8 mouse cellular contexts compared by ENCODE assay signal in the genomic region with DNA sequence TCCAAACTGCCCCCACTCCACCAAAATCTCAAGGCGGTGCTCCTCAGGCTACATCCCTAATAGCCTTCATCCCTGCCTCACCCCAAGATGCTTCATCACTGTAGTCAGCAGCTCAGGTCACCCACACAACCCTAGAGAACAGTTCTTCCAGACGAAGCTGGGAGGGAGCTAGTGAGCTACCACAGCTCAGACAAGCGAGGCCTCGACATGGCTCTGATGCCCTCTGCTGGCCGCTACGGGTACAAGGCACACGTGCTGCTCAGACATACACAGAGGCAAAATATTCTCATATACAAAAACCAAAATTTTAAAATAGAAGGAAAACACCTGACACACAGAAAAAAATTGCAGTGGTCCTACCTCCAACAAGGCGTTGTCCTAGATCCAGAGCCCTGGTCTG. TPM values are rescaled to one million over a fixed set of nuclear protein-coding genes. Genes with fewer than 3 reads are reported as not detected.
DNase-seq lines count a peak whose midpoint lies in the region; ATAC-seq and TF ChIP-seq lines count a peak whose summit lies in the region.
"Had no signal": no experiment of that assay in that cellular context is flagged by ENCODE, and none has a peak within 500 bp of the region (broad histone marks: within the 10 kb centered on the region; RNA-seq: fewer than 3 reads in every experiment).

No protein-coding gene starts in this region.

- 9% methylated on average over 8 of the region's 8 CpGs for WGBS in heart, postnatal 0 days

- TF ChIP-seq POLR2A in bone marrow macrophage, adult 2 months (IDR thresholded peaks at IDR 0.05; ENCODE audit: borderline replicate concordance, low read depth, low read length), result no peak
- no peak for TF ChIP-seq POLR2A in embryonic fibroblast, embryonic 13.5 days (IDR thresholded peaks at IDR 0.05; ENCODE audit: low read depth, low read length)

- no peak overlapping the region for H3K9ac ChIP-seq in heart, postnatal 0 days (replicated peaks; ENCODE audit: low read depth, low read length)
- H3K9ac ChIP-seq: liver, embryonic 15.5 days had no signal

- peak; percentile 79 for DNase-seq in MEL-GATA-1-ER (ENCODE audit: extremely low read depth, low read depth)
- DNase-seq in heart, postnatal 0 days (ENCODE audit: low spot score), result peak; percentile 92
- DNase-seq in layer of hippocampus, adult 8-10 months (ENCODE audit: low spot score in 2 of 2), result peak; percentile 76 to 84
- DNase-seq in lung, postnatal 36 days, result peak; percentile 94
- DNase-seq in right cerebral cortex, adult 18-20 months, result peak; percentile 85

- peaks cover 2% of the 10 kb centered on the region for H3K4me1 ChIP-seq in bone marrow macrophage, adult 2 months (ENCODE audit: control insufficient read depth, insufficient read depth, low read length)
- H3K4me1 ChIP-seq in embryonic fibroblast, embryonic 13.5 days (ENCODE audit: control insufficient read depth, insufficient read depth, low read length), result no peaks in the 10 kb centered on the region
- H3K4me1 ChIP-seq in heart, postnatal 0 days (ENCODE audit: control insufficient read depth, insufficient read depth), result peaks cover 29% of the 10 kb centered on the region

- H3K9me3 ChIP-seq in heart, postnatal 0 days (replicated peaks; ENCODE audit: control insufficient read depth, low read length), result no peaks in the 10 kb centered on the region
- H3K9me3 ChIP-seq: liver, embryonic 15.5 days had no signal

- TF ChIP-seq CTCF in bone marrow macrophage, adult 2 months (IDR thresholded peaks at IDR 0.05; ENCODE audit: low read depth, low read length), result peak; percentile 86
- peak; percentile 99 for TF ChIP-seq CTCF in embryonic fibroblast, embryonic 13.5 days (IDR thresholded peaks at IDR 0.05; ENCODE audit: borderline replicate concordance, insufficient read depth, low read length)
- TF ChIP-seq CTCF in heart, postnatal 0 days (IDR thresholded peaks at IDR 0.05; ENCODE audit: low read depth), result peak; percentile 99

- no peak overlapping the region for H3K4me3 ChIP-seq in bone marrow macrophage, adult 2 months (ENCODE audit: insufficient read depth, low read length)
- no peak overlapping the region for H3K4me3 ChIP-seq in embryonic fibroblast, embryonic 13.5 days (ENCODE audit: insufficient read depth, low read length)
- H3K4me3 ChIP-seq in heart, postnatal 0 days (ENCODE audit: low read depth, low read length), result no peak overlapping the region
- H3K4me3 ChIP-seq: liver, embryonic 15.5 days had no signal

- peaks cover 44% of the 10 kb centered on the region for H3K36me3 ChIP-seq in heart, postnatal 0 days (replicated peaks; ENCODE audit: control insufficient read depth, insufficient read depth, low read length)

- no peak overlapping the region for H3K27ac ChIP-seq in bone marrow macrophage, adult 2 months (ENCODE audit: insufficient read depth, low read depth, low read length)
- no peak overlapping the region for H3K27ac ChIP-seq in embryonic fibroblast, embryonic 13.5 days (ENCODE audit: insufficient read depth, low read length)
- no peak overlapping the region for H3K27ac ChIP-seq in heart, postnatal 0 days (ENCODE audit: low read depth)
- H3K27ac ChIP-seq: liver, embryonic 15.5 days had no signal

- ATAC-seq in heart, postnatal 0 days (ENCODE audit: insufficient read depth, low read depth), result peak; percentile 25; the same call in 1 of the 2 replicates

- H3K4me2 ChIP-seq in heart, postnatal 0 days (ENCODE audit: low read depth, low read length), result no peak overlapping the region
- H3K4me2 ChIP-seq: liver, embryonic 15.5 days had no signal

- no peaks in the 10 kb centered on the region for H3K27me3 ChIP-seq in heart, postnatal 0 days (ENCODE audit: control insufficient read depth, insufficient read depth, low read length)
- H3K27me3 ChIP-seq: liver, embryonic 15.5 days had no signal

- no peak for TF ChIP-seq EP300 in heart, postnatal 0 days (IDR thresholded peaks at IDR 0.05; ENCODE audit: low read depth)

RNA-seq across cellular contexts. Expression of gene Crocc, which starts 4.8 kb away (rescaled TPM):
- polyA plus RNA-seq in bone marrow macrophage, adult 2 months (2012; ENCODE audit: insufficient read depth, insufficient read length, missing spikeins), result 6.9 and 8.1 TPM in 2 replicates
- 10.3 and 12.5 TPM in 2 replicates for polyA plus RNA-seq in embryonic fibroblast, embryonic 13.5 days (2011; ENCODE audit: insufficient read length, low read depth, missing spikeins)
- 4.6 and 4.9 TPM in 2 replicates for total RNA-seq in heart, postnatal 0 days (2014; rRNA removed; ENCODE audit: low replicate concordance)
- 1.8 and 2.1 TPM in 2 replicates for polyA plus RNA-seq in heart, postnatal 0 days (2015; fragmentation: Nextera tagmentation; extraction: Ambion mirVana)
- 10 to 100 TPM; 67.9 to 92.0 (median 76.6) TPM for total RNA-seq in layer of hippocampus, adult 8-10 months (2022)

RNA-seq across cellular contexts. Expression of gene Necap2, which starts 13.0 kb away (rescaled TPM):
- polyA plus RNA-seq in bone marrow macrophage, adult 2 months (2012; ENCODE audit: insufficient read depth, insufficient read length, missing spikeins), result 170 and 172 TPM in 2 replicates
- polyA plus RNA-seq in embryonic fibroblast, embryonic 13.5 days (2011; ENCODE audit: insufficient read length, low read depth, missing spikeins), result 47.2 and 48.5 TPM in 2 replicates
- 30.2 and 47.1 TPM in 2 replicates for total RNA-seq in heart, postnatal 0 days (2014; rRNA removed; ENCODE audit: low replicate concordance)
- 31.8 and 33.8 TPM in 2 replicates for polyA plus RNA-seq in heart, postnatal 0 days (2015; fragmentation: Nextera tagmentation; extraction: Ambion mirVana)
- 10 to 100 TPM; 41.4 to 55.0 (median 46.9) TPM for total RNA-seq in layer of hippocampus, adult 8-10 months (2022)

RNA-seq across cellular contexts. Expression of gene Spata21, which starts 23.0 kb away (rescaled TPM):
- polyA plus RNA-seq in bone marrow macrophage, adult 2 months (2012; ENCODE audit: insufficient read depth, insufficient read length, missing spikeins), result not detected in 2 replicates
- polyA plus RNA-seq in embryonic fibroblast, embryonic 13.5 days (2011; ENCODE audit: insufficient read length, low read depth, missing spikeins), result not detected in 2 replicates
- total RNA-seq in heart, postnatal 0 days (2014; rRNA removed; ENCODE audit: low replicate concordance), result not detected in 2 replicates
- polyA plus RNA-seq in heart, postnatal 0 days (2015; fragmentation: Nextera tagmentation; extraction: Ambion mirVana), result 0.04 TPM in 1 of 2 replicates, not detected in the other
- under 1 TPM in 2 of 4 experiments, not detected in 2; 0.20 to 0.23 TPM for total RNA-seq in layer of hippocampus, adult 8-10 months (2022)
- polyA plus RNA-seq: liver, embryonic 15.5 days had no signal

RNA-seq across cellular contexts. Expression of gene Mfap2, which starts 54.9 kb away (rescaled TPM):
- not detected in 2 replicates for polyA plus RNA-seq in bone marrow macrophage, adult 2 months (2012; ENCODE audit: insufficient read depth, insufficient read length, missing spikeins)
- 108 and 200 TPM in 2 replicates for polyA plus RNA-seq in embryonic fibroblast, embryonic 13.5 days (2011; ENCODE audit: insufficient read length, low read depth, missing spikeins)
- total RNA-seq in heart, postnatal 0 days (2014; rRNA removed; ENCODE audit: low replicate concordance), result 45.0 and 47.8 TPM in 2 replicates
- polyA plus RNA-seq in heart, postnatal 0 days (2015; fragmentation: Nextera tagmentation; extraction: Ambion mirVana), result 114 and 129 TPM in 2 replicates
- 1 to 10 TPM; 4.2 to 6.6 (median 5.5) TPM for total RNA-seq in layer of hippocampus, adult 8-10 months (2022)
